Mouse (Mus musculus) cerebellum, adult (tissue): Measurements from ENCODE around the gene Kirrel3.

Experiments
- ATAC-seq: cut with Nextera tagmentation; 2 replicates; pipeline ENCODE4 v1.9.2; 2017; ENCODE audit warnings: mild to moderate bottlenecking, moderate library complexity, mixed read lengths; ENCODE audit not compliant: insufficient number of reproducible peaks, low FRiP score, low TSS enrichment

Kirrel3 gene

DNA sequence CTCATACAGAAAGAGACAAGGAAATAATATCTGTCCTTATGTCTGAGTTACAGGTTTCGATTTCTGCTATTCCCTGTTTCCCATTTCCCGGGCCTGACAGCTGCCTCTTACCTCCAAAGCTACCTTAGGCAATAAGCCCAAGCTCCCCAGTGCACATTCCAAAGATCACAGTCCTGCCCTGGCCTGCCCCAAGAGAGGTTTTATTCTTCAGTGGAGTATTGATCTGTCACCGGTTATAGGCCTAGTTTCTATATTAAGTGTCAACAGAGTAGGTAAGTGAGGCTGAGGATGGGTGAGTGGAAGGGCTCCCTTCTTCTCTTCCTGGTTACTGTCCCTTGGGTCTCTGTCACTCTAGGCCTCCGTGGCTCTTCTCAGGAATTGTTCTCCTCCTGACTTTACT lies 249.3 kb downstream of the Kirrel3 start:
- no peak for ATAC-seq

DNA sequence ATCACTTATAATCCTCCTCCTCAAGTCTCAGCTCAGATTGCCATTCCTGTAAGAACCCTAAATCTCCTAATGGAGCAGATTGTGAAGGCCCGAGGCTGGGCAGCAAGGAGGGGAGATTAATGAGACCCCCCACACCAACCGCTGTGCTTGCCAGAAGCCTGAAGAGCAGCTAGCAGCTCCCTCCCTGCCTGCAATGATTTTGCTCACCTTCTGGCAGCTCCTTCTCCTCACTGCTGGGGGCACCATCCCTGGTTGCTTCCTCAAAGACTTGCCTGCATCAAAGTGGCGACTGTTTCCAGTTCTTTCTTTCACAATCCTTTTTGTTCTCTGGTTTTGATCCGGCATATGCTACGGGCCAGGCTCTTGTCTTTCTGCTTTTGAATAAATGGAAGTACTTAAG lies 253.7 kb downstream of the Kirrel3 start:
- no peak for ATAC-seq

DNA sequence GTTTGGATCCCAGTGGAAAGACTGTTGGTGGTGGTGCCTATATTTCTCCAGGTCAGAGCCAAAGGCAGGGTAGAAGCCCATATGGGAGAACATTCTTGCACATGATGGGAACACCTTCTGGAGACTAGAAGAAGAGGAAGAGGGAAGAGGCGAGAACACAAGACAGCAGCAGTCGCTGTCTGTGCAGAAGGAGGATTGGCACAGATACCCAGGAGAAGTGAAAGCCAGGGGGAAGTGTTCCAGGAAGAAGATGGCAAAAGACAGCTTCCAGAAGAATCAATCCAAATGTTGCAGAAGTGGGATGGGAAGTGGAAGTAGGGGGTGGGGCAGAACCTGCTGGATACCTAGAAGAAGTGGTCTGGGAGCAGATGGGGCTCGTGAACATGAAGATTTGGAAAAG lies 255.1 kb downstream of the Kirrel3 start:
- ATAC-seq = no peak

DNA sequence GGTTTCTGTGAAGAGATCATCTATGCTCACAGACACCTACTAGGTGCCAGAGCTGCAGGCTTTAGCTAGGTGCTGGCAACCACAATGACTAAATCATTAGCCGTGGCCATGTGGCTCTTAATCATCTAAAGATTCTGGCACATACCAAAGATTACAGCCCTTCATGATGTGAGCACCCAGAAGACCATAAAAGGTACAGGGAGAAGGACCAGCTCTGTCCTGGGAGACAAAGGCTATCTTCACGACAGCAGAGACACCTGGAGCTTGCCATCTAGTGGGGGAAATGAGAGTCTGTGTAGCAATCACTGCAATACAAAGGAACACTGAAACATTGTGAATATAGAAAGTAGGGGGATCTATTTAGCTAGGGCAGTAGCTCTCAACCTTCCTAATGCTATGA lies 262.3 kb downstream of the Kirrel3 start:
- no peak for ATAC-seq

DNA sequence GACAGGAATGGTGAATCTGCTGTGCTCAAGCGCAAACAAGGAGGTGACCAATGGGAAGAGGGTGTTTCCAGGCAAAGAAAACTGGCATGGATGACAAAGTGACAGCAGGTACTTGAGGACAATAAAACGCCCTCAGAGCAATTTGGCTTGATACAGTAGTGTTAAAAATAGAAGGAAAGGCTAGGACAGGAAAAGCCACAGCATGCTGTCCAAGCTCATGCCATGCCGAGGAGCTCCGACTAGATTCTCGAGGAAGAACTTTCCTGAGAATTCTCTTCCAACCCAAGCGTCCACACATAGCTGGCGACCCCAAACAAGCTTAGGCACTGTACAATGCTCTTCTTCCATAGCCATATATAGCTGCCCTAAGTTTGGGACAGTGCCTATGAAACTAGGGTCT lies 263.5 kb downstream of the Kirrel3 start:
- ATAC-seq = peak; percentile 84

DNA sequence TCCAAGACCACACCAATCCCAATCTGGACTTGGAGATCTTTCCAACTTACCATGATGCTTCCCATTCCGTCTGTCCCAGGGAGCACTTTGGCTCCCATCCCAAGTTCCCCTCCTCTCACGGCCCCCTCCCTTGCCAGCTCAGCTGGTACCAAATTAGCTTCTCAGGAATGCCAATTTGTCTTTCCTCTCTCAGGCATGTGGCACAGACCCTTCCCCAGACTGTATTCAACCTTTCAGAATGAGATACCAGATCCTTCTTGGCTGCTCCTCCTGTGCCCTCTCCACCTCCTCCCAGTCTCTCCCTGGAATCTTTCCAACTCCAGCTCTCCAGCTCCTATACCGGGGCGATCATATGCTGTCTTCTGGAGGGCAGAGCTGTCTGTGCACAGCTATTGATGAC lies 264.2 kb downstream of the Kirrel3 start:
- ATAC-seq = peak; percentile 18; the same call in 1 of the 2 replicates

DNA sequence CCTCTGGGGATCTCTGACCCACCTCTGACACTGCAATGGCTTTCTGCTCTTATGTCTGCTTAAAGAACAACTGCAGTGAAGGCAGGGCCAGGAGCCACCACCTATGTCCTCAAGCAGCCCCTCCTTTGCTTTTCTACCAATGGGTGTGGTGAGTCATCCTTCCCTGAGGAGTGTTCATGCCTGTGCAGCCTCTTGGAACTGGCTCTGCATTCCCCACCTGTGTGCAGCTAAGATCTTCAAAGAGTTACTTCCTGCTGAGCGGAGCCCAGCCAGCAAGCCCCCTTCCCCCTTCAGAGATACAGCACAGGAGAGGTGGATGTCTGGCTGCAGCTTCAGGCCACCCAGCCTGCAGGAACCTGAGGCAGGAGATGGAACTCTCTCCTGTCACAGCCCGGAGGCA lies 265.2 kb downstream of the Kirrel3 start:
- no peak for ATAC-seq

DNA sequence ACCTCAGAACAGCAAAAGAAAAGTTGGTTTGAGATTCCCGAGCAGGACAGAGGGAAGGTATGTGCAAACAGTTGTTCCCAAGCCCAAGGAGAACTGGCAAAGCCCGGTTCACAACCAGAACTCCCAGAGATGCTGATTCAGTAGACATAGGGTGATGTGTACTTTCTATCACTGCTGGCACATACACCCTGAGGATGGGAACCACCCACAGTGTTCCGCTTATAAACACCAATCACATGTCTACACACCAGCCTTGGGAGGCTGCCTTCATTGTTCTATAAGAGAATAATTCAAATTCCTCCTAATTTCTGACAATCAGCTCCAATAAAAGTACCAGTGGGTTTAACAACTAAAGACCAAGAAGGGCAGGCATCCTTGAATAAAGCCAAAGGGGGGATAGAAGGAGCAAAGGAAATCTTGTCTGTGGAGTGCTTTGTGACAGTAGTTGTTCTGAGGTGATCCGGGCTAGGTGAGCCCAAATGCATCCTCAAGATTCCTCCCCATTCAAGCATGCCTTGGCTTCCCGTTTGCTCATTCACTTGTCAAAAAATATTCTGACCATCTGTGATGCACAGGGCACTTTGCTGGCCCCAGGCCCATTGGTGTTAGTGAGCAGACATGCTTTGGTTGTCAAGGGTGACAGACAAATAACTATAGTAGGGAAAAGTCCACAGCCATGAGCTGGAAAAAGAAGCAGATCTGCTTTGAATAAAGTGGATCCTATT lies 266.5 kb downstream of the Kirrel3 start:
- no peak for ATAC-seq

DNA sequence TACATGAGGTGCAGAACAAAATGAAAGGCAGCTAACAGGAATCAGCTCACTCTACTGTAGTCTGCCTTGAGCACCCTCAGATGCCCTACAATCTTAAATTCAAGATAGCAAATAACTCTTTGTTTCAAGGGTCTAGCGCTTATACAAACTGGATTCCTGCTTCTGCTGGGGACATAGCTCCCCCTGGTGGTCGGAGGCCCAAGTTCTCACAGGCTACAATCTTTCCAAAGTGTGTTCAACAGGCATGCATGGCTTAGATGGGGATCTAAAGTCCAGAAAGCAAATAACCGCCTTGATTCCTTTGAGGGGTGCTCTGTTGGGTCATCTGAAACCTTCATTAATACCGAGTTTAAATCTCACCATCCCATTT lies 267.1 kb downstream of the Kirrel3 start:
- ATAC-seq = no peak

DNA sequence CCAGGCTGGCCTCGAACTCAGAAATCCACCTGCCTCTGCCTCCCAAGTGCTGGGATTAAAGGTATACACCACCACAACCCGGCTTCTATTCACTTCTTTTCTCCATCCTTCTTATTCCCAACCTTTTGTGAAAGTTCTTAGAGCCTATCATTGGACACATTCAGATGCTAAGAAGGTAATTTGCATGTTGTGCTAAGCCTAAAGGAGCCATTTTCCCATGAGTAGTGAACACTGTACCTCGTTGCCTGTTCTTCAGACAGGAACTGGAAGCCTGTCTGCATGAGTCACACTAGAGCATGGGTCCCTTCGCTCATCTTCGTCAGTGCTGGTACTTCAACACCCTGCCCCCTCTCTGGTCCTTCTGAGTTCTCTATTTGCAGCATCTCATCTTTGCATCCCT lies 268.2 kb downstream of the Kirrel3 start:
- ATAC-seq = no peak

DNA sequence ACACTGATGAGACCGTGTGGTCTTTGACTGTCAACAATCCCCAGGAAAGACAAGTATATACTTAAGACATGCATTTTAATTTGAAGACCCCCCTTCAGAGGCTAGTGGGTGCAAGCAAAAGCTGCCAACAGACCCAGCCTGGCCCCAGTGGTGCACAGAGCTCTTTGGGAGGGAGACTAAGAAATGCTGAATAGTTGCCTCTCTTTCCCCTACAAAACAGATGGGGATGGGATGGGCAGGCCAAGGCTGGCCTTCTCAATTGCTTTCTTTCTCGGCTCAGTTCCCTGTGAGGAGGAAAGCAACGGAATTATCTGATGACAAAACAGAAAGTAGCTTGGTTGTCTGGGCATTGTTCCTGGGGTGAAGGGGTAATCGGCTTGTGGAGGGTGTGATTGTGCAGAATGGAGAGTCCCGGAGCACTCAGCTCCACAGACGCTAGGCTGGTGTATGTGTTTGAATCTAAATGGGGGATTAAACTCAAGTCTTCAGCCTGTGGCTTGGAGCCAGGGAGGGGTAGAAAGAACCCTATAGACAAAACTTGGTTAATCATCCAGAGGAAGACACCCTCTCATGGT lies 268.9 kb downstream of the Kirrel3 start:
- ATAC-seq = no peak

DNA sequence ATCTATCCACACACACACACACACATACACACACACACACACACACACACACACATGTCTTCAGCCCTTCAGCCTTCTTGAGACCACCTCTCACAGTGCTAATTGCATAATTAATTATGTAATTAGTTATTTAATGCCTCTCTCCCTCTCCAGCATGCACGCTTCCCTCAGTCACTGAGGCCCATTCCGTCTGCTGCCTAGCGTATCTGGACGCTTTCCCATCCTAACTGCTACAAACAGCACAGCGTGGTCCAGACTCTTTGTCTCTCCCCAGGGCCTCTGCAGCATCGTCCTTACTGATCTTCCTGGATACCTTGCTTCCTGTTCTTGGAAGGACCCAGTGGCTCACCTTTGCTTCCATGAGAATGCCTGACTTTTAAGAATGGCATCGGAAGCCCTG lies 270.4 kb downstream of the Kirrel3 start:
- no peak for ATAC-seq

DNA sequence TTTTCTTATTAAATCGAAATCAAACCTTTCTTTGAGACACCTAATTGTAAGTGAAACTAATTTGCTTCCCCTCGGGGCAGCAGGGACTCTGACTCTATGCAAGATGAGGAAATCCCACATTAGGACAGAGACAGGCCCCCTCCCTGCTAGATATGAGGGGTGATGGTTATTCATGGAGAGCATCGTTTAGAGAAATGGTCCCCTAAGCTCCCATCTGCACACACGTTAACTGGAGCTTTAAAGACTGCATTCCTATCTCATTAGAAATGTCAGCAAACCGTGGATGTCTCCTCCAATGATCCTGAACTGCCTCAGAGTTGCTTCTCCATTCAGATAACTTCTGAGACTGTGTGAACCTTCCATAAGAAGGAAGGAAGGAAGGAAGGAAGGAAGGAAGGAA lies 273.2 kb downstream of the Kirrel3 start:
- no peak for ATAC-seq

DNA sequence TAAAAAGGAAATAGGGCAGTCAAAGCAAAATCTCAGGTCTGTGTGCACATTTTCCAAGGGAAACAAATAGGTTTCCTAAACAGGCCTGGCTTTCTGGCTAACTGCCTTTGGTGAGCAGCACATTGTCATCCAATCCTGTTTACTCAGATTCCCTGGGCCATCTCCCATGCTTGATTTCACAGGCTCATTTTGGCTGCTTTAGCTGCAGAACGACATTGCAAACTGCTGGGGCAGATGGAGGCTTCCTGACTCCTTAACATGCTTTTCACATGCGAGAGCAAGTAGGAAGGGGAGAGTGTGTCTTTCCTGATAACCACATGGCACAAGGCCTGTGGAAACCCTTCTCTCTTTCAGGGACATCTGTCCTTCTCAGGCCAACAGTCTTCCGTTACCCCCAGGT lies 274.8 kb downstream of the Kirrel3 start:
- ATAC-seq = peak; percentile 49; the same call in 1 of the 2 replicates

DNA sequence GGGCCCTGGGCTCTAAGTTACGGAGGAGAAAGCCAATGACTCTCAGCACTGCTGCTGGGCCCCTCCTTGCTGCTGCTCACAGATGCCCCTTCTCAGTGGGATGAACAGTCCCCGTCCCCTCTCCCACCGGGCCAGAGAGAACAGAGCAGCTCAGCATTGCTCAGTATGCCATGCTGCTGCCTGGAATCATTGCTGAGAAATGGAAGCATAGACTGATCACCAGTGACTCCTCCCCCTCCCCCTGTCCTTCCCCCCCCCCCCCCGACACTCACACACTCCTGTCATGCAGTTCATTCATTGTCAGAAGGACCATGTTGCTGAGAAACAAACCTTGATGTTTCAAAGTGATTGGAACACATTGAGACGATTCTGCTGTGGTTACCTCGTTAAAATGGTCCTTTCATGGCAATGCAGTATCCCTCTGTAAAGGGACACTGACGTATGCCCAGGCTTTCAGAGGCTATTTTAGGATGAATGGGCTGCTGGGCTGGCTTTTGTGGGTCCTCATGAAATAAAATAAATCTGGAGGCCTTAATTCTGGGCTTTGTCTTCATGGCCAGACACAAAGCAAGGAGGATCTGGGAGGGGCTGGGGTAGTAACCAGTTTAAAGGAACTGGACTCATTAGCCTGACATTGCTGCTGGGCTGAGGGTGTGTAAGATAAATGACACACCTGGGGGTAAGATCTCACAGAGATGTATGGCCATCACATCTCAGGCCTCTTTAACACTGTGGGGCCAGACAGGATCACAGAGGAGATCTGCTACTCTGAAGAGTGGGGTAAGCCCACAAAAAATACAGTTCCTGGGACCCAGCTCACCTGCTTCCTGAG lies 281.3 kb downstream of the Kirrel3 start:
- ATAC-seq = no peak

DNA sequence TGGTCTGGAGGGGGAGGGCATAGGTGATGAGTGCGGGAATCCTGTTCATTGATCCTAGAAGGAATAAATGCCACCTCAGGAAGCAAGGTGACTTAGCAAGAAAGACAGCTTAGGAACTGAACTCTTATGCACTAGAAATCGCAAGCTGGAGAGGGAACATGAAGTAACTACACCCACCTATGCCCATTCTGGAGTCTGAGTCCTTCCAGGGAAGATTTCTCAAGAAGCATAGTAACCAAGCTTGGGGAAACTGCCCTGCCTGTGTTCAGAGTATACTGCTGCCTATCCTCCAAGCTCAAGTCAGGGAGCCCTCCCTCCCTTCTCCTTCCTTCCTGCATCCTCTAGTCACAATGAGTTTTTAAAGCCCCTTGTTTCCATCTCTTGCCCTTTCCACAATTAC lies 283.3 kb downstream of the Kirrel3 start:
- ATAC-seq = no peak

DNA sequence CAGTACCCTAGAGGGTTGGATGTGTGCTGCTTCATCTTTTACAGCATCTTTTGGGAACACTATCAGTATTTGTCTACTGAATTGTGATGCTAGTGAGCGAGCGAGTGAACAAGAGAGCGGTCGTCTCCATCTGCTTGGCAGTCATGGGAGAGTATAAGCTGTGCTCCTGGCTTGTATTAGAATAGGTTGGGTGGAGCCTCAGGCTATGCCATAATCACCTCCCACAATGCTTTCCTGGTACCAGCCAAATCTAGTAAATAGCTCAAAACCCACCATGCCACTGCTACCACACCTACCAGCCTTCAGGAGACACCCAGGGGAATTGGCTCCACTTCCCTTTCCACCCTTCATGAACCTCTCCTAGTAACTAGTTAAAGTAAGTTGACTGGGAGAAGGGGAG lies 285.3 kb downstream of the Kirrel3 start:
- ATAC-seq = peak; percentile 28; the same call in 1 of the 2 replicates

DNA sequence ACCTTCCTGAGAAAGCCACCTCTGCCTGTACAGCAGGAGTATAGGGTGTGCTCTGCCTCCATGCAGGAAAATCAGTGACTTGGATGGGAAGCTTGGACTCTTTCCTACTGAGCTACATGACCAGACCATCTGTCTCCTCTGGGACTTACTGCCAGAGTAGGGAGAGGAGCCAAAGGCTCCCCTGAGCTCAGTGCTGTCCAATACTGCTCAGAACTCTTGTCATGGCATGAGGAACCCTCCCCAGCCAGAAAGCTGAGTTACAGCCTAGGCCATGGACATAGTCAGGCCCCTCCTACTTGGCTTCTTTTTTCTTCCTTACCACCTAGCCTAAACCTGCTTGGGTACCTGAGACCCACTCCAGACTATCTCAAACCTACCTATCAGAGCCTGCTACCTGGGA lies 285.7 kb downstream of the Kirrel3 start:
- peak; percentile 88 for ATAC-seq

DNA sequence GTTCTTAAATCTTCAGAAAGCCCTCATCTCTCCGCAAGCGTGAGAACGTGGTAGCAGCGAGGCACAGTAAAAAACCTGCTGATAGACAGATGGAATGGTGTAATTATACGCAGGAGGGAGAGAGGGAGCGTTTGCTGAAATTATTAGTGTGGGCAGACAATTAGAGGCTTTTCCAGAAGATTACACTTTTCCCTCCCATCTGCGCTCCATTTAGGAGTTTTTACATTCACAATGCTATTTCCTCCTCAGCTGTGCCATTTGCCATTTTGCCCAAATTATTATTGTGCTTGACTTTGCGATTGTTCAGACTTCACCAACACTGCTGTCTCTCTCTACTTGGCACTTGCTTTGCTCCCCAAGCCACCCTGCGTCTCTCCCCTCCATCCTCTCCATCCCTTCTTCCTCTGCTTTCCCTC lies 286.3 kb downstream of the Kirrel3 start:
- ATAC-seq = peak; percentile 33; the same call in 1 of the 2 replicates

DNA sequence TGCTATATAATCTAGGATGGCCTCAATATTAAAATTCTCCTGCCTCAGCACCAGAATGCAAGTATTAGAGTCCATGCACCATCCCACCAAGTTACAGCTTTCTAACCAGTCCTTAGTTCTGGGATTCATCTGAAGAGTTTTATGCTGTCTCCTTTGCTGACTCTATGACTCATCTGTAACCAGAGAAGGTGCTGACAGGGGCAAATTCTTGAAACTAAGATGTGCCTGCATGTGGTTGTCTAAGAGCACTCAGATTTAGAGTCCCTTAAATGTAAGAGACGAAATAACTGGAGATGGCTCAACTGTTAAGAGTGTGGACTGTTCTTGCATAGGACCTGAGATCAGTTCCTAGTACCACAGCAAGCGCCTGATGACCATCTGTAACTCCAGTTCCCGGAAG lies 295.7 kb downstream of the Kirrel3 start:
- ATAC-seq = no peak

DNA sequence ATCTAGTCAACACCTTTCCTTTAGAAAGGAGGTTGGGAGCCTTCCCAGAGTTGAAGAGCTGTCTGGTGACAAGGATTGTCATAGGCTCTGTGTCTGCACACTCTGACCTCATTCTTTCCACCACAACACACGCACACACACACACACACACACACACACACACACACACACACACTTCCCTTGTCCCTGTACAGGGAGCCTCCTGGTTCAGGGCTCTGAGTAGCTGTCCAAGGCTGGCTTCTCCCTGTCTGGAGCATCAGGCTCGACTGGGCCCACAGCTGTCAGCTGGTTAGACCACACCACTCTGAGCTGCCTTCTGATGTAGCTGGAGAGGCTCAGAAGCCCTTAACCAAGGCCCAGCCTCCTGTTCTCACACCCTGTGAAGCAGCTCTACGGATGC lies 302.2 kb downstream of the Kirrel3 start:
- no peak for ATAC-seq
